Mouse (Mus musculus) megakaryocyte-erythroid progenitor cell, adult 5-6 weeks (primary cell): ENCODE results near the gene Adamts3. TPM values are rescaled to one million over a fixed set of nuclear protein-coding genes. Genes with fewer than 3 reads are reported as not detected.
A peak's percentile ranks its signal among the peaks of the same experiment; 100 is the strongest.

ENCODE experiments used
- ATAC-seq: replicated peaks from 2 replicates; pipeline ENCODE4 v1.8.0; 2016; ENCODE audit warnings: mild to moderate bottlenecking, inconsistent platforms; ENCODE audit not compliant: severe bottlenecking, poor library complexity, low FRiP score, low TSS enrichment
- total RNA-seq, 2 experiments: library from RNA; stranded (forward) in 1 of 2; stranded (reverse) in 1 of 2; fragments of 200-1000, 215-1000 nt in 1 of 2; fragments of >200 nt in 1 of 2; fragmentation: Nextera tagmentation in 1 of 2; gene quantifications; 2 replicates each; pipeline ENCODE4 v1.2.3; 2014 to 2017

Adamts3 gene
- total RNA-seq (2014; fragmentation: Nextera tagmentation) (20.8 and 27.4 TPM in 2 replicates), total RNA-seq (2017) (16.0 and 24.2 TPM in 2 replicates)

GRCm38 (mm10) chr5:89883051-89883907, at the start of gene Adamts3:
TSS of gene Adamts3 (minus strand) at chr5:89883334.
- peak; percentile 63 for ATAC-seq

GRCm38 (mm10) chr5:89931511-89931910, 48.4 kb upstream of the Adamts3 start:
- ATAC-seq = no peak

- ATAC-seq = no peak
Observed at GRCm38 (mm10) chr5:89912359-89912758, 29.2 kb upstream of the Adamts3 start.

- no peak for ATAC-seq
Observed at GRCm38 (mm10) chr5:89911950-89912349, 28.8 kb upstream of the Adamts3 start.

DNA sequence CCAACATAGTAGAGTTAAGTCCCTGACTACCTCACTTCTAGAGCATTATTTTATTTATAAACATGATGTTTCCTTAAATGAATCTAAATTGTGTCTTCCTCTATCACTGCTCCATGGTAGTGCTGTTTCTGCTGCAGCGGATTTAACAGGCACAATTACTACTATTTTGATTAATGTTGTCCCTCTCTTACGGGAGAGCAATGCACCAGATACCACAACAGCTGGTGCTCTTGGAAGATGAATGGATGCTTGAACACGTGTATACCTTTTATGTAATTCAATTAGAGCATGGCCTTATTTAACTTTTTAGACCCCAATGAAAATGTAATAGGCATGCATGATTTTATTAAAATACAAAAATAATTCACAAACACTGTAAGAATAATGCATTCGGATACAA, 28.4 kb upstream of the Adamts3 start:
- no peak for ATAC-seq

- ATAC-seq = no peak
Observed at GRCm38 (mm10) chr5:89906884-89907431, 23.8 kb upstream of the Adamts3 start.

DNA sequence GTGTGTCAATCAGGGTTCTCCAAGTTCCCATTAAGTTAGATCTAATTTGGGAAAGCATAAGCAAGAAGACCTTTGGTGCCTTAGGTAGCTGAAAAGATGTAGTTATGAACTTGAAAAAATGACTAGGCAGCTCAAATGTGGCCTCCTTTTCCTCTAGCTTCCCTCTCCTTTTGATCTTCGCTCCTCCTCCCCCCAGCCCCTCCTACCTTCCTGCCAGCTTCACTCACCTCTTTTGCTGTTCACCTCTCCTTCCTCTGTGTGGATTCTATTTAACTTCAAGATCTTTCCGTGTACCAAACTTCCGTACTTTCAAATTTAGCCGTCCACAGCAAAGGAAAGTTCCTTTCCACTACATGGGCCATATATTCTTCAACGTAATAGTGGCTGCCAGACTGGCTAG, 17.9 kb upstream of the Adamts3 start:
- ATAC-seq = no peak

- peak; percentile 88 for ATAC-seq
Observed at GRCm38 (mm10) chr5:89897495-89897894, 14.4 kb upstream of the Adamts3 start.

GRCm38 (mm10) chr5:89895520-89895919, 12.4 kb upstream of the Adamts3 start:
- peak; percentile 55; the same call in 1 of the 2 replicates for ATAC-seq

DNA sequence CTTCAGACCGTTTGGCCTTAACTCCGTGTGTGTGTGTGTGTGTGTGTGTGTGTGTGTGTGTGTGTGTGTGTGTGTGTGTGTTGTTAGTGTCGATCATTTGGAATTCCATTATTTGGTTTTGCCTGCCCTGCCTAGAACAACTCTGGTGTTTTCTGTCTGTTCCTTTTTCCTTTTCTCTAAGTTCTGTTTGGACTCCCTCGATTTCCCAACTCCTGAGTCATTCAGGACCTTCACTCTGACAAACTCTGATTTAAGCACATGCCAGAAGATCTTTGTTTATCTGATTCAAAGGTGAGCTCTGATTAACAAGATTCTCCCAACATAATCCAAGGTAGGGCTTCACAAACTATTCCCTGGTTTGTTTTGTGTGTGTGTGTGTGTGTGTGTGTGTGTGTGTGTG, 1.9 kb upstream of the Adamts3 start:
- ATAC-seq = no peak

GRCm38 (mm10) chr5:89883908-89884204, 722 bp upstream of the Adamts3 start:
- ATAC-seq = peak; percentile 37

GRCm38 (mm10) chr5:89882091-89882734, 921 bp downstream of the Adamts3 start:
- peak; percentile 85 for ATAC-seq

- ATAC-seq = no peak
Observed at GRCm38 (mm10) chr5:89881425-89881824, 1.7 kb downstream of the Adamts3 start.

DNA sequence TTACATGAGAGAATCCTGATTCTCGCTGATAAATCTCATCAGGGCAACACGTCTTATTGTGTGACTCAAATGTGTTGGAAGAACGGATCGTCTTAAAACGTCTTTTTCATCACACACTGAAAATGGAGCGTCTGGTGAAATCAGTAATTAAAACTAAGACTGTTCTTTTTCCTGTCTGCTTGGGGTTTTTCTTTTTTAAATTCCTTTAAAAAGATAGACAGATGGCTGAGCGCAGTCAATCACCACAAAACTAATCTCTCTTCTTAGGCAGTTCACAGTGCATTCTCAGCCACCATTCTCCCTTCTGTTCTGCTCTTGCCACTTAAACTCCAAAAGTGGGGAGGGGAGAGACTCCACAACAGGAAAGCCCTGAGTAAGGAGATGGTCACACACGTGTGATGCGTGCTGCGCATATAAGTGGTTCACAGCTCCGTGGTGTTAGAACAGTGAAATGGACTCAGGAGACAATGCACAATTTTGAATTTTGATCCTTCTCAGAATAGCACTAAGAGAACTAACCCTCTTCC, 4.2 kb downstream of the Adamts3 start:
- ATAC-seq = no peak

DNA sequence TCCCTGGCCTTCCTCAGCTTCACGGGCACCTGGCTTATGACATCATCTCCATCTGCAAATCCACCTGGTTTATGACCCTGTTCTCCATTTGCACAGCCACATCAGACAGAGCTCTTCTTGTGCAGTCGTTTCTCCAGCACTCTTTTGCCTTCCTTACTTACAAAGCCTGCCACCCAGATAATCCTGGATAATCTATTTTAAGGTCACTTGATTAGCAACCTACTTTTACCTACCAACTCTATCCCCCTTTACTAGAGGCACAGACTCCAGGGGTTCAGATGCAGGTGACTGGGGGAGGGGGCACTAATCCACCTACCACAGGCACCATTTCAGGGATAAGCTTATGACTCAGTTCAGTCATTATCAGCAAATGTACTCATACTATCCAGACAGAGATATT, 10.5 kb downstream of the Adamts3 start:
- no peak for ATAC-seq

DNA sequence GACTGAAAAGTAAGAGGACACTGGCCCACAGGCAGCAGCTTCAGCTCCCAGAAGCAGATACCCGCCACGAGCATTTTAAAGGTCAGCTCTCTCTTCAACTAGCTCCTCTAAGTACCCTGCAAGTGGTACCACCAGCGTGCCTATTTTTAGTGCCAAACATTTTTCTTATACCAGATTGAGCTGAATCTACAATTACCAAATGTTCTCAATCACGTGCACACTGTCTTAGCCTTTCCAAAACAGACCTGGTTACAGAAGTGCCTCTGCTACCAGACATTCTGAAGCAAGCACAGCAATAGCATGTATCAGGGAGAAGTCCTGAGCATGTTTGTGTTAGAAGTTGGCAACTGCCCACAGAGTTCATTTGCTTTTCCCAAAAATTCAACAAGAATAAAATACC, 23.5 kb downstream of the Adamts3 start:
- ATAC-seq = no peak

DNA sequence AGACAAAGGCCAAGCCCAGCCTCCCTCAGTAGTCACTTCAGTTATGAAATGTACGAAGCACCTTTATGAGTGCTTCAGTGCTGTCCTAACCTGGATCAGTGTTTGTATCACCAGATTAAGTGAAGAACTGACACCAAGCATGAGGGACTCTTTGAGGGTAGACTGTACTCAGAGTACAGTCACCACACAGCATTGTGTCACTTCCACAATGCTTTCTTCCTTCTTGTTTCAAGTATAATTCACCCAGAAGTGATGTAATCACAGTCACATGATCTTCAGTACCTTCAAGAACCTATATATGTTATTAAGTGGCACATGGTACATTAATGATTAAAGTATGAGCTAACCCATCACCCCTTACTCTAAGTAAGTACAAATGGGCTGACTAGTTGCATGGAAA, 24.3 kb downstream of the Adamts3 start:
- no peak for ATAC-seq

GRCm38 (mm10) chr5:89846551-89846950, 36.6 kb downstream of the Adamts3 start:
- no peak for ATAC-seq

GRCm38 (mm10) chr5:89844354-89844753, 38.8 kb downstream of the Adamts3 start:
- ATAC-seq = peak; percentile 75

DNA sequence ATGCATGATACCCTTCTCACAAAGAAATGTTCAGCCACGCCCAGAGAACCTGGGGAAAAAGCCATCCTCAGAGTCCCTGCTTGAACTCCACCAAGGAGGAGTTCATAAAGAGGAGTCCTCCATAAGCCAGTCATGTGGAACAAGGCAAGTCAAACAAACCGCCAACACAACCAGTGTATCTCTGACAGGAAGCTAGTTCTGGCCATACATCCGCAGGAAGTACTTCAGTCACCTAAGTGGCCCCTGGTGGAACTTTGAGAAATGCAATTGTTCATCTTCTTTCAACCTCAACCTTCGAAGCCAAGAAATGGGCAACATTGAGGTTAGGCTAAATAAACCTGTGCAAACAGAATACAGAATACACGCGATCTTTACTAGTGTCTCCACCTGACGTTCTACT, 39.7 kb downstream of the Adamts3 start:
- no peak for ATAC-seq
